Mouse (Mus musculus): Measurements from ENCODE around the gene Tshr. TPM values are rescaled to one million over a fixed set of nuclear protein-coding genes. Genes with fewer than 3 reads are reported as not detected.
A peak's percentile ranks its signal among the peaks of the same experiment; 100 is the strongest.

Tshr gene
- polyA plus RNA-seq, 1 experiment from 2014 or later: 0.36 TPM

DNA sequence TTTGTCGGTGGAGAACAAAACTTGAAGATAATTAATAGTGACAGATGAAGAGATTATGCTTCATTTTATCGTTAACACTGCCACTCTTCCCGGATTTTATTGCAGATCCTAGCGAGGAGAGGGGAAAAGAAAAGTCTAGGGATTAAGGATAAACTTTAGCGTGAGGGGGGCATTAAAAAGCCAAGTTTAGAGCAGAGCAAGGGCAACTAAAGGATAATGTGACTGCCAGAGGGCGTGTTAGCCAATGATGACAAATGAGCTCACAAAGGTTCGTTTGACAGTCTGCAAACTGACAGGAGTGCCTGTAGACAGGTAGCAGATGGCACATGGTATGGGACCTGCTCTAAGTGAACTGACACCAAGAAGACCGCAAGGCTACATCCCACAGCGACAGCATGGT lies 36.9 kb downstream of the Tshr start:
- H3K9me3 ChIP-seq: no peaks in the 10 kb centered on the region
- peak; percentile 19 for DNase-seq (ENCODE audit: low spot score)
- no peaks in the 10 kb centered on the region for H3K27me3 ChIP-seq (ENCODE audit: insufficient read depth, poor library complexity, severe bottlenecking)
- H3K27ac ChIP-seq: no peak overlapping the region
- no peak overlapping the region for H3K4me3 ChIP-seq
- no peaks in the 10 kb centered on the region for H3K36me3 ChIP-seq
- 0 out of 2 replicates have a peak, but pooled peaks cover 5% of the 10 kb centered on the region for H3K4me1 ChIP-seq
- 61% methylated on average over 9 of the region's 9 CpGs for WGBS

DNA sequence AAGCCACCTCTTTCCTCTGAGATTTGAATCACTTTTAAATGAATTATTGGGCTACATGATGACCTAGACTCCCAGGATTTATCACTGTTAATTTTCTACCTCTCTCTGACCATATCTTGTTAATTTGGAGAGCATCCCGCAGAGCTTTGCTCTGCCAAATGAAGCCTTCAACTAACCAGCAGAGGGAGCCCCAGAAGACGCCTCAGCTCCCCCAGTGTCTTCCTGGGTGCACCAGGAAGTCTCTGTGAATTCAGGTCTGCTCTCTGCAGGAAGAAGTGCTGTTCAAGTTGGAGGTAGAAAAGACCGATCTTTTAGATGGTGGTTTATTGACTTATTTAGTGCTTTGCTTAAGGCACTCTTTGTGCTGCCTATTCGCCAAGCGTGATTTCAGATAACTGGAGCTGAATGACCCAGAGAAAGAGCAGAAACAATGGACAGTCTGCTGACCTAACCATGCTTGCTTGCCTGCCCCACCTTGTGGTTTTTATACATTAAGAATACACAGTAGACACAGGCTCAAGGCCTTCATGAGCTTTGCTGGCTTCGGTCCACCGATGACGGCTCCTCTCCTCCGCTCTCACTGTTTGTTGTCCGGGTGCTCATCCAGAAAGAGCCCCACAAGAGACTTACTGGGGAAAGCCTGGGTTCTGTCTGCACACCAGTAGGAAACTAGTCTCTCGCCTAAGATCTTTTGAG lies 38.9 kb downstream of the Tshr start:
- WGBS: 73% methylated on average over 11 of the region's 11 CpGs
- 0 out of 2 replicates have a peak, but pooled peaks cover 5% of the 10 kb centered on the region for H3K4me1 ChIP-seq
- no peak overlapping the region for H3K4me3 ChIP-seq
- no peaks in the 10 kb centered on the region for H3K27me3 ChIP-seq (ENCODE audit: insufficient read depth, poor library complexity, severe bottlenecking)
- H3K36me3 ChIP-seq: no peaks in the 10 kb centered on the region
- H3K9me3 ChIP-seq: no peaks in the 10 kb centered on the region
- H3K27ac ChIP-seq: no peak overlapping the region
- DNase-seq (ENCODE audit: low spot score): peak; percentile 66

DNA sequence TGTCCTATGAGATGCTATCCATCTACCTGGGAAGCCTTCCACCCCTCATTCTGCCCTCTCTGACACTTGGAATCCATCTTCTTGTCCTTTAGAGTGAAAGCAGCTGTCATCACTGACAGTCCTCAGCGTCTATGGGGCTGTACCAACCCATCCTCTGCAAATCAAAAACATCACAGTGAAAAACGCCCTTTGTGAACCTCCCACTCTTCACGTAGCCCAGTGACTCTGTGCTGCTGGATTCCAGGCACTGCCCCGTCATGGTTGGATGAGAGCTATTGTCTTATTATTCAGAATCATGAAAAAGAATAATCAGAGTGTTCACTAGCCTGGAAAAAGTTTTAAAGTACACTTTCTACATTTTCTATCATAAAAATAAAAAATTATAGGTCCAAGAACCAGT lies 42.1 kb downstream of the Tshr start:
- H3K9me3 ChIP-seq: no peaks in the 10 kb centered on the region
- H3K27me3 ChIP-seq (ENCODE audit: insufficient read depth, poor library complexity, severe bottlenecking): no peaks in the 10 kb centered on the region
- no peak overlapping the region for H3K27ac ChIP-seq
- DNase-seq (ENCODE audit: low spot score): peak; percentile 41
- no peaks in the 10 kb centered on the region for H3K36me3 ChIP-seq
- no peak overlapping the region for H3K4me3 ChIP-seq
- 49% methylated on average over 4 of the region's 4 CpGs for WGBS
- 0 out of 2 replicates have a peak, but pooled peaks cover 5% of the 10 kb centered on the region for H3K4me1 ChIP-seq

DNA sequence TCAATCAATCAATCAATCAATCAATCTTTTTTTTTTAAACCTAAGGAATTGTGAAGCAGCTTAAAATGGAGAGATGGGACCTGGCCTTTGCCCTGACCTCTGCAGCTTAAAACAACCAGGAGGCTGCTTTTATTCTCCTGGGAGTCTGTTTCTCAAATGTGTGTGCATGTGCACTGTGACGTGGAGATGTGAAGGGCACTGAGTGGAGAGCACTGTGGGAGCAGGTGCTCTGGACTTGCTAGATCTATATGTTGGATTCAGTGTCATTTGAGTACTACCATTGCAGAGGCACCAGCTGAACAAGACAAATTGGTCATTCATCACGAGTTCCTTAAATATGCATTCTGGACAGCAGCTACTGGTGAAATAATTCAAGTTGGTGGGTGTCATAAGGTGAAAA lies 42.8 kb downstream of the Tshr start:
- 66% methylated on average over 2 of the region's 2 CpGs for WGBS
- Histone ChIP-seq H3K4me3 (no peak overlapping the region), H3K27ac (no peak overlapping the region), H3K4me1 (0 out of 2 replicates have a peak, but pooled peaks cover 2% of the 10 kb centered on the region), H3K27me3 (ENCODE audit: insufficient read depth, poor library complexity, severe bottlenecking) (no peaks in the 10 kb centered on the region), H3K9me3 (no peaks in the 10 kb centered on the region), H3K36me3 (no peaks in the 10 kb centered on the region)
- peak; percentile 61 for DNase-seq (ENCODE audit: low spot score)

DNA sequence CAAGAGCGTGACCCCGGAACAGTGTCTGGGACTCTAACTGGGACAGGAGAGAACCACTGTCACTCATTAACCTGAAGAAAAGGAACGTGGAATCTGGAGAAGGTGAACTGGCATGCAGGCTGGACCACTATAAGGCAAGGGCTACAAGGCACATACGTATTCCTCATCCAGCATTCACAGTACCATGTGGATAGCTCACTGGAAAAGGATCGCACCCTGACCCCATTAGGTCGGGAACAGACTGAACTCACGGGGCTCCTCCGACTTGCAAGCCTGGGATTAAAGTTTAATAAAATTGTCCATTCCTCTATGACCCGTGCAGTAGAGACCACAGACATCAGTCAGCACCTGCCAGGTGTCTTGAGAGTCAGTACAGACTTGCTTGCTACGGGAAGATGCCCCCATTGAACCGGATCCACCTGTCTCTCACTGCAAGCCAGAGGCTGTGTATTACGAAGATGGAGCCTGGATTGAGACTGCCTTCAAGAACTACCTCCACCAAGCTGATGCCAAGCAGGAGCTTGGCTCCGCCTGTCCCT lies 97.9 kb downstream of the Tshr start:
- WGBS: 84% methylated on average over 13 of the region's 13 CpGs

DNA sequence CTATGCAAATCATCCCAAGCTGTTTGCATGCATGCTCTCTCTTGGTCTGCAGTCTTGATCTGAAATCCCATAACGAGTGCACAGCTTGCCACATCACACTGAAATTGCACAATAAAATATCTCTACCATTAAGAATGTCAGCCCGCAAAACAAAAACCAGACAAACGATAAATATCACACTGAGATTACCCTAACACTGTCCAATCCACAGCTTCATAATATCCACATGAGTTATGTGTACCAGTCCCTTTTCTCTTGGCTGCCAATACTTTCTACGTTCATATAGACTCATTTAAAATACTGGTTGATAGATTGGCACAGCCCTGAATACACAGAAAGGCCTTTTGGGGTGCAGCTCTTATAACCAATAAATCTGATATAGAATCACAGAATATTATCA lies 102.0 kb downstream of the Tshr start:
- WGBS: 88% methylated on average over 4 of the region's 4 CpGs

More for the DNA sequence above, 97.9 kb downstream of the Tshr start:
- Histone ChIP-seq H3K27me3 (ENCODE audit: insufficient read depth, poor library complexity, severe bottlenecking) (no peaks in the 10 kb centered on the region), H3K36me3 (no peaks in the 10 kb centered on the region), H3K4me3 (no peak overlapping the region), H3K4me1 (no peaks in the 10 kb centered on the region), H3K27ac (no peak overlapping the region), H3K9me3 (no peaks in the 10 kb centered on the region)
- no peak for DNase-seq (ENCODE audit: low spot score)

DNA sequence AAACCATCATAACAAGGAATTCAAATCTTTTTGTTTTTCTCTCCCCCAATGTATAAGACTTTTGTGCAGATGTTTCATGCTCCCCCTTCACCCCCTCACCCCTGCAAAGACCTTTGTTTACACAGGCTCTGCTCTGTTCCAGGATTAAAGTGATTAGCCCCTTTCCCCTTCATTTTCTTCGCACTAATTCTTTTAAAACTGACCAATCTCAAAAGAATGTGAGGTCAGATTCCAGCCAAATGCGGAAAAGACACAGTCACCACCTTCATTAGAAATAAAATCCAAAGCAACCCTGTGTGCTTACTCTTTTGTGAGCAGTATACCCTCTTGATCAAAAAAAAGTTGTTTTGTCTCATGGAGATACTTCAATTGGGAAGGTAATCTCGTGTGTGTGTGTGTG lies 104.0 kb downstream of the Tshr start:
- Histone ChIP-seq H3K27ac (no peak overlapping the region), H3K4me3 (no peak overlapping the region), H3K36me3 (no peaks in the 10 kb centered on the region), H3K9me3 (no peaks in the 10 kb centered on the region), H3K27me3 (ENCODE audit: insufficient read depth, poor library complexity, severe bottlenecking) (no peaks in the 10 kb centered on the region), H3K4me1 (no peaks in the 10 kb centered on the region)
- no peak for DNase-seq (ENCODE audit: low spot score)
- WGBS: 55% methylated on average over 3 of the region's 3 CpGs

More for the DNA sequence above, 102.0 kb downstream of the Tshr start:
- Histone ChIP-seq H3K4me3 (no peak overlapping the region), H3K27ac (no peak overlapping the region), H3K36me3 (no peaks in the 10 kb centered on the region), H3K27me3 (ENCODE audit: insufficient read depth, poor library complexity, severe bottlenecking) (no peaks in the 10 kb centered on the region), H3K9me3 (no peaks in the 10 kb centered on the region), H3K4me1 (no peaks in the 10 kb centered on the region)
- no peak for DNase-seq (ENCODE audit: low spot score)

DNA sequence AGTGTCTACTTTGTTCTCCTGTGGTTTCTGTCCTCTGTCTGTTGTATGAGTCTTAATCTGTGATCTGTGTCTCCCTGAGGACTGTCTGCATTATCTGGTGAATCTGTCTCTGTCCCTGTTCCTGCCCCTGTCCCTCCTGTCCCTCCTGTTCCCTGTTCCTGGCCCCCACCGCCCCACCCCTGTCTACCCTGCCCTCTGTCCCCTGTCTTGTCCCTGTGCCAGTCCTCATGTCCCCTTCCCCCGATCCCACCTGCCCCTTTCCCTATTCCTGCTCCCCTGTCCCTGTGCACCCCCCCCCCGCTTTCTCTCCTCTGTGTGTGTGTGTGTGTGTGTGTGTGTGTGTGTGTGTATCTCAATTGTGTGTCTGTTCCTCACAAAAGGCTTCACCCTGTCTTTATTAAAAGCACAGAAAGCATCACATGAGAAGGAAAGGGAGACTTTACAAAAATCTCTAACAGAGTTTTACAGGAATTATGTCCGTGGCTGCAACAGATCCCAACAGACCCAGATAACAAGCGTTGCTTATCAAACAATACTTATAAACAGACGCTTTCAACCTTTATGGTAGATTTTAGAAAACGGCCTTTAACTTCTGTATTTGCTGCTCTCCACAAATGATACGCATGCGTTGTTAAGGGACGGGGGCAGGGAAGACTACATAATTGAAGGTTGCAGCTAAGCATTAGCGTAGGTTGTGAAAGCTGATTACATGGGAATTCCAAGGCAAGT lies 111.3 kb downstream of the Tshr start:
- no peak for DNase-seq (ENCODE audit: low spot score)
- H3K27ac ChIP-seq: no peak overlapping the region
- no peaks in the 10 kb centered on the region for H3K36me3 ChIP-seq
- no peaks in the 10 kb centered on the region for H3K9me3 ChIP-seq
- H3K27me3 ChIP-seq (ENCODE audit: insufficient read depth, poor library complexity, severe bottlenecking): no peaks in the 10 kb centered on the region
- WGBS: 60% methylated on average over 11 of the region's 11 CpGs
- no peaks in the 10 kb centered on the region for H3K4me1 ChIP-seq
- H3K4me3 ChIP-seq: no peak overlapping the region

DNA sequence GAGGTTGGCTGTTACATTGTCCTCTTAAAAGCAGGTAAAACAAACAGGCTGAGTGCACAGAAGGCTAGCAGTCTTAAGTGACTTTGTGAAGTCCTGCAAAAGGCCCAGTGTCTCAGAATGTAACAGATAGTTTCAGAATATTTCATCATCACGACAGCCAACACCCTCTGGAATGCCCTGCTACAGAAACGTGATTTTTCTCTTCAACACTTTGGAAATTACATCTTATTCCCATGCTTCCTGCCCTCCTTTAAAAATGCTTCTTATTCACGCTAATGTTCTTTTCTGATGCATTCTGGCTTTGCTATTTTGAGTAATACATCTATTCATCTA lies 111.8 kb downstream of the Tshr start:
- no peak for DNase-seq (ENCODE audit: low spot score)
- H3K27ac ChIP-seq: no peak overlapping the region
- H3K4me1 ChIP-seq: no peaks in the 10 kb centered on the region
- no peaks in the 10 kb centered on the region for H3K9me3 ChIP-seq
- WGBS: 60% methylated on average over 3 of the region's 3 CpGs
- no peaks in the 10 kb centered on the region for H3K36me3 ChIP-seq
- no peaks in the 10 kb centered on the region for H3K27me3 ChIP-seq (ENCODE audit: insufficient read depth, poor library complexity, severe bottlenecking)
- H3K4me3 ChIP-seq: no peak overlapping the region

DNA sequence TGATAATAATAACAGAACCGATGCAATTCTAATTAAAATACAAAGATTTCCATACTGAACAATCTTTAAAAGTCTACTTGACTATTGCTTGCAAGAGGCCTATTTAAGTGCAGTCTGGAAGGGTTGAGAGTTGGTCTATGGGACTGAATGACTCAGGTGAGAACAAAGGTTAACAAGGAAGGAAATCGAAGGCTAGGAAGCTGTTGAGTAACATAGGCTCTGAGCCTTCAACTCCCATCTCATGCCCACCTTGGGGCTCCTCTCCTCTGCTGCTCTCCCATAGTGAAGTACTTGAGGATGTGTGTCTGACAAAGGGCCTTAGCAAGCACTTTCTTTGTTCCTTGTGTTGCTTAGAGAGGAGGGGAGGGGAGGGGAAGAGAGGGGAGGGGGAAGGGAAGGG lies 116.1 kb downstream of the Tshr start:
- H3K4me1 ChIP-seq: no peaks in the 10 kb centered on the region
- no peak for DNase-seq (ENCODE audit: low spot score)
- no peaks in the 10 kb centered on the region for H3K27me3 ChIP-seq (ENCODE audit: insufficient read depth, poor library complexity, severe bottlenecking)
- H3K9me3 ChIP-seq: no peaks in the 10 kb centered on the region
- no peak overlapping the region for H3K27ac ChIP-seq
- no peaks in the 10 kb centered on the region for H3K36me3 ChIP-seq
- H3K4me3 ChIP-seq: no peak overlapping the region
- WGBS: 75% methylated on average over 2 of the region's 2 CpGs

DNA sequence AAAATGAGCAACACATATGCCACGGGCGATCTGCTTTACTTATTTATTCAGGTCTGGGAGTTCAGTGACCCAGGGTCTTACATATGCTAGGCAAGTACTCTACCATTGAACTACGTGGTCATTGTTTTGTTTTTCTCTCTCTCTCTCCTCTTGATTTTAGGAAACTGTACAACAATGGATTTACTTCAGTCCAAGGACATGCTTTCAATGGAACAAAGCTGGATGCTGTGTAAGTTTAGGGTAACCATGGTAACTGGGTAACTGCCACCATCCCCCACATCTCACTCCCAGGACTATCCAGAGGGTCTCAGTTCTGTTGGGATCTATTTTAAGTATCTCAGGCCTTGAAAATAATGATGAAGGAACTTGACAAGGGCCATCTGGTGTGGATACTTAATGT lies 127.4 kb downstream of the Tshr start:
- Histone ChIP-seq H3K36me3 (no peaks in the 10 kb centered on the region), H3K4me3 (no peak overlapping the region), H3K27ac (no peak overlapping the region), H3K9me3 (no peaks in the 10 kb centered on the region), H3K4me1 (no peaks in the 10 kb centered on the region), H3K27me3 (ENCODE audit: insufficient read depth, poor library complexity, severe bottlenecking) (no peaks in the 10 kb centered on the region)
- 69% methylated on average over 3 of the region's 3 CpGs for WGBS
- DNase-seq (ENCODE audit: low spot score): no peak

DNA sequence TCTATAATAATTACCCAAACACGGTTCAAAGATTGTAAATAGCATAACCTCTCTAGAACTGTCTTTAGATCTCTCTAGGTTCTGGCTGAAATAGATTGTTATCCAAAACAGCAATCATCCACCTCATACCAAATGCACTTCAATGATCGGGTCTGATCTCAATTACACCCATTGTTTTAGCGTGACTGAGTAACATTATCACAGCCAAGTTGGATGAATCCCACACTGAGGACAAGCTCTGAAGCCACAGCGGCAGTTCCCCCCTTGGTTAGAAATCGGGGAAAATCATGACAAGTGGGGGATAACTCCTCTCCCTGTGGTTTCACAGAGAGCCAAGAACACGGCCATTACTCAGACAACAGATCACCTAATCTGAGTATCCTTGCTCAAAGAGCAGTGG lies 129.6 kb downstream of the Tshr start:
- no peak for DNase-seq (ENCODE audit: low spot score)
- no peaks in the 10 kb centered on the region for H3K36me3 ChIP-seq
- 79% methylated on average over 6 of the region's 6 CpGs for WGBS
- no peaks in the 10 kb centered on the region for H3K27me3 ChIP-seq (ENCODE audit: insufficient read depth, poor library complexity, severe bottlenecking)
- no peak overlapping the region for H3K27ac ChIP-seq
- H3K9me3 ChIP-seq: no peaks in the 10 kb centered on the region
- no peak overlapping the region for H3K4me3 ChIP-seq
- no peaks in the 10 kb centered on the region for H3K4me1 ChIP-seq

DNA sequence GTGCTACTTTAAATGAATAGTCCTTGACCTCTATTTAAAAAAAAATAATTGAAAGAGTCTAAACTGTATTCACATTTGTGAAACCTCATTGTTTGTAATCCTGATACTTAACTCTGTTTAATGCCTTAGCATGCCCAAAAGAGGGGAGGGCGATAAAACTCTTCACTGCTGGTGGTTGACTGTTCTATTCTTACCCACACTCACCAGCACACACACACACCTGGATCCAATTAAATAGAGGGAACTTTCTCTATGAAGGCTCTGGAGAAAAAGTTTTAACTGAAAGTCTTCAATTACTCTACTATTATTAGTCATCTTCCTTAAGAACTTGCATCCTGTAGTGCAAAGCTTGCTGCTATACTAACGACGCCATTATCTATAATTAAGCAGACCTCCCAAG lies 133.4 kb downstream of the Tshr start:
- no peaks in the 10 kb centered on the region; the same call in 1 of the 2 replicates for H3K9me3 ChIP-seq
- H3K4me3 ChIP-seq: no peak overlapping the region
- H3K36me3 ChIP-seq: no peaks in the 10 kb centered on the region
- 68% methylated on average over 3 of the region's 3 CpGs for WGBS
- no peak for DNase-seq (ENCODE audit: low spot score)
- no peak overlapping the region for H3K27ac ChIP-seq
- no peaks in the 10 kb centered on the region for H3K4me1 ChIP-seq
- no peaks in the 10 kb centered on the region for H3K27me3 ChIP-seq (ENCODE audit: insufficient read depth, poor library complexity, severe bottlenecking)
